Mouse (Mus musculus) lung, embryonic 14.5 days (tissue): ENCODE results near the gene Cenpn. TPM values are rescaled to one million over a fixed set of nuclear protein-coding genes. Genes with fewer than 3 reads are reported as not detected.

Experiments used
- ATAC-seq: fragments of 200-750 bp; cut with Nextera tagmentation; 2 replicates; pipeline ENCODE4 v1.8.0; 2017; ENCODE audit warnings: mild to moderate bottlenecking, moderate TSS enrichment, moderate library complexity; ENCODE audit not compliant: insufficient read depth
- DNase-seq: peaks from one replicate; pipeline ENCODE4 v3.0.0-alpha.2; 2015
- H3K27ac ChIP-seq: fragments of 300-500 bp; sonication (generic); 2 replicates; pipeline ENCODE4 v1.5.1; 2014; ENCODE audit warnings: low read depth, mild to moderate bottlenecking, moderate library complexity
- H3K27me3 ChIP-seq: fragments of 300-500 bp; sonication (generic); 2 replicates; pipeline ENCODE4 v1.6.1; 2014; ENCODE audit warnings: low read length, control low read depth; ENCODE audit not compliant: insufficient read depth
- H3K36me3 ChIP-seq: fragments of 300-500 bp; sonication (generic); 2 replicates; pipeline ENCODE4 v1.6.1; 2014; ENCODE audit warnings: control low read depth; ENCODE audit not compliant: insufficient read depth
- H3K4me1 ChIP-seq: fragments of 300-500 bp; sonication (generic); 2 replicates; pipeline ENCODE4 v1.6.1; 2014; ENCODE audit warnings: antibody characterized with exemption, control low read depth; ENCODE audit not compliant: insufficient read depth
- H3K4me2 ChIP-seq: fragments of 300-500 bp; sonication (generic); 2 replicates; pipeline ENCODE4 v1.6.1; 2014; ENCODE audit warnings: mild to moderate bottlenecking
- H3K4me3 ChIP-seq: fragments of 300-500 bp; sonication (generic); 2 replicates; pipeline ENCODE4 v1.5.1; 2014; ENCODE audit warnings: low read depth, low read length
- H3K9ac ChIP-seq: fragments of 300-500 bp; sonication (generic); 2 replicates; pipeline ENCODE4 v1.6.1; 2014
- H3K9me3 ChIP-seq: fragments of 300-500 bp; sonication (generic); 2 replicates; pipeline ENCODE4 v1.6.1; 2016; ENCODE audit warnings: low read depth, low read length, control low read depth
- CTCF ChIP-seq: IDR thresholded peaks from 2 replicates; pipeline ENCODE4 v1.5.1; 2016; ENCODE audit warnings: antibody characterized with exemption, low read depth
- WGBS: fragments of 180-500 bp; shearing (Covaris S2); extraction: QIAGEN DNeasy Blood & Tissue Kit; methylation state at CpG from one replicate; pipeline ENCODE4 v1.1.7; 2014; 5-methylcytosine and 5-hydroxymethylcytosine counted together
- polyA plus RNA-seq: library from polyadenylated mRNA; unstranded; fragments of >200 nt; fragmentation: Nextera tagmentation; extraction: Ambion mirVana; gene quantifications from 2 replicates; pipeline ENCODE4 v1.2.1, GENCODE M21; 2014

Cenpn gene
- polyA plus RNA-seq, 1 experiment from 2014 or later: 58.9 TPM

GRCm38 (mm10) chr8:116975606-116976005, 54.1 kb downstream of the Cenpn start:
- Histone ChIP-seq H3K4me3 (no peak overlapping the region), H3K27me3 (no peaks in the 10 kb centered on the region), H3K27ac (no peak overlapping the region), H3K4me2 (peak overlapping the region; percentile 10; the same call in 1 of the 2 replicates), H3K9ac (no peak overlapping the region), H3K9me3 (no peaks in the 10 kb centered on the region), H3K4me1 (0 out of 2 replicates have a peak, but pooled peaks cover 8% of the 10 kb centered on the region), H3K36me3 (no peaks in the 10 kb centered on the region)
- ATAC-seq: no peak
- 50% methylated on average over 5 of the region's 5 CpGs for WGBS
- TF ChIP-seq CTCF: no peak
- DNase-seq: peak; percentile 20

- no peak for TF ChIP-seq CTCF
- 27% methylated on average over 8 of the region's 8 CpGs for WGBS
- H3K9ac ChIP-seq: peak overlapping the region; percentile 36; the same call in 1 of the 2 replicates
Measured at GRCm38 (mm10) chr8:116978052-116978451, 56.5 kb downstream of the Cenpn start.

GRCm38 (mm10) chr8:116978631-116979256, 57.2 kb downstream of the Cenpn start, which contains the start of gene 1700030J22Rik:
TSS of gene 1700030J22Rik (minus strand) at chr8:116978959.
- WGBS: under 1% methylated on average over 46 of the region's 46 CpGs
- H3K27ac ChIP-seq: no peak within 1 kb of the TSS
- peak; percentile 34; the same call in 1 of the 2 replicates for TF ChIP-seq CTCF

More at GRCm38 (mm10) chr8:116978052-116978451, 56.5 kb downstream of the Cenpn start:
- H3K4me1 ChIP-seq: 0 out of 2 replicates have a peak, but pooled peaks cover 8% of the 10 kb centered on the region
- no peaks in the 10 kb centered on the region for H3K27me3 ChIP-seq
- no peaks in the 10 kb centered on the region for H3K9me3 ChIP-seq
- H3K27ac ChIP-seq: no peak overlapping the region
- DNase-seq (peak; percentile 2), ATAC-seq (no peak)
- H3K4me2 ChIP-seq: peak overlapping the region; percentile 70
- peaks cover 8% of the 10 kb centered on the region; the same call in 1 of the 2 replicates for H3K36me3 ChIP-seq
- H3K4me3 ChIP-seq: peak overlapping the region; percentile 62

GRCm38 (mm10) chr8:116980117-116980516, 58.6 kb downstream of the Cenpn start:
- WGBS: 23% methylated on average over 4 of the region's 4 CpGs
- H3K9me3 ChIP-seq: no peaks in the 10 kb centered on the region
- H3K36me3 ChIP-seq: peaks cover 23% of the 10 kb centered on the region
- no peaks in the 10 kb centered on the region for H3K27me3 ChIP-seq
- 0 out of 2 replicates have a peak, but pooled peaks cover 7% of the 10 kb centered on the region for H3K4me1 ChIP-seq
- no peak overlapping the region for H3K4me2 ChIP-seq
- peak; percentile 81 for TF ChIP-seq CTCF
- no peak overlapping the region for H3K4me3 ChIP-seq
- no peak overlapping the region for H3K9ac ChIP-seq
- ATAC-seq (no peak), DNase-seq (peak; percentile 88)
- no peak overlapping the region for H3K27ac ChIP-seq

More at GRCm38 (mm10) chr8:116978631-116979256, 57.2 kb downstream of the Cenpn start, which contains the start of gene 1700030J22Rik:
- H3K9me3 ChIP-seq: no peaks in the 10 kb centered on the region
- H3K27me3 ChIP-seq: no peaks in the 10 kb centered on the region
- peak within 1 kb of the TSS; percentile 62 for H3K4me3 ChIP-seq
- 0 out of 2 replicates have a peak, but pooled peaks cover 8% of the 10 kb centered on the region for H3K4me1 ChIP-seq
- peak; percentile 98 for ATAC-seq
- H3K4me2 ChIP-seq: peak within 1 kb of the TSS; percentile 70
- peak within 1 kb of the TSS; percentile 36; the same call in 1 of the 2 replicates for H3K9ac ChIP-seq
- H3K36me3 ChIP-seq: peaks cover 14% of the 10 kb centered on the region
- peak; percentile 100 for DNase-seq

- peak; percentile 33; the same call in 1 of the 2 replicates for TF ChIP-seq CTCF
- DNase-seq (no peak), ATAC-seq (no peak)
- H3K4me1 ChIP-seq: no peaks in the 10 kb centered on the region
- WGBS: 89% methylated on average over 3 of the region's 3 CpGs
- H3K4me3 ChIP-seq: no peak overlapping the region
- H3K27ac ChIP-seq: no peak overlapping the region
- H3K27me3 ChIP-seq: no peaks in the 10 kb centered on the region
- peaks cover 22% of the 10 kb centered on the region for H3K36me3 ChIP-seq
- H3K9me3 ChIP-seq: no peaks in the 10 kb centered on the region
- H3K9ac ChIP-seq: no peak overlapping the region
- no peak overlapping the region for H3K4me2 ChIP-seq
Measured at GRCm38 (mm10) chr8:116989842-116990241, 68.3 kb downstream of the Cenpn start.

Other genes with a start within 250 kb of the Cenpn start
- gene Cdyl2, start 188.7 kb upstream of the Cenpn start, polyA plus RNA-seq: 7.8 and 8.7 TPM in 2 replicates
- 88.2 and 92.6 TPM in 2 replicates for gene Cmc2, start 275 bp upstream of the Cenpn start, polyA plus RNA-seq
- gene Atmin, start 21.7 kb downstream of the Cenpn start, polyA plus RNA-seq: 15.4 and 15.8 TPM in 2 replicates
- gene 1700030J22Rik, start 57.2 kb downstream of the Cenpn start, polyA plus RNA-seq: 1.8 and 1.9 TPM in 2 replicates
- 142 and 143 TPM in 2 replicates for gene Gcsh, start 71.8 kb downstream of the Cenpn start, polyA plus RNA-seq
- 0.18 TPM in 1 of 2 replicates, not detected in the other for gene Pkd1l2, start 160.7 kb downstream of the Cenpn start, polyA plus RNA-seq
- 0.43 and 0.75 TPM in 2 replicates for gene Bco1, start 174.1 kb downstream of the Cenpn start, polyA plus RNA-seq
- 3.3 and 3.4 TPM in 2 replicates for gene Gan, start 236.4 kb downstream of the Cenpn start, polyA plus RNA-seq